Mouse (Mus musculus) liver, embryonic 12.5 days (tissue): Measurements from ENCODE around the gene Gap43. TPM values are rescaled to one million over a fixed set of nuclear protein-coding genes. Genes with fewer than 3 reads are reported as not detected.
"Not testable (repeated sequence)": the region's sequence is repeated elsewhere in the genome, so short reads cannot be mapped to it uniquely, and the experiment has no call there.

Experiments
- ATAC-seq: fragments of 200-750 bp; cut with Nextera tagmentation; 2 replicates; pipeline ENCODE4 v1.8.0; 2017; ENCODE audit warnings: moderate number of reproducible peaks, mild to moderate bottlenecking, moderate library complexity
- H3K27ac ChIP-seq: fragments of 300-500 bp; sonication (generic); 2 replicates; pipeline ENCODE4 v1.5.1; 2016; ENCODE audit warnings: mild to moderate bottlenecking
- H3K27me3 ChIP-seq: fragments of 300-500 bp; sonication (generic); replicated peaks from 2 replicates; pipeline ENCODE4 v1.6.1; 2016; ENCODE audit warnings: mild to moderate bottlenecking, moderate library complexity
- H3K36me3 ChIP-seq: fragments of 300-500 bp; sonication (generic); 2 replicates; pipeline ENCODE4 v1.6.1; 2016; ENCODE audit warnings: mild to moderate bottlenecking, moderate library complexity
- H3K4me1 ChIP-seq: fragments of 300-500 bp; sonication (generic); 2 replicates; pipeline ENCODE4 v1.6.1; 2016
- H3K4me2 ChIP-seq: fragments of 300-500 bp; sonication (generic); 2 replicates; pipeline ENCODE4 v1.6.1; 2016; ENCODE audit warnings: mild to moderate bottlenecking, moderate library complexity
- H3K4me3 ChIP-seq: fragments of 300-500 bp; sonication (generic); 2 replicates; pipeline ENCODE4 v1.5.1; 2016; ENCODE audit warnings: mild to moderate bottlenecking, moderate library complexity
- H3K9ac ChIP-seq: fragments of 300-500 bp; sonication (generic); 2 replicates; pipeline ENCODE4 v1.6.1; 2016; ENCODE audit warnings: mild to moderate bottlenecking, moderate library complexity
- H3K9me3 ChIP-seq: fragments of 300-500 bp; sonication (generic); replicated peaks from 2 replicates; pipeline ENCODE4 v1.6.1; 2016; ENCODE audit warnings: mild to moderate bottlenecking, moderate library complexity
- WGBS: fragments of 180-500 bp; shearing (Covaris S2); methylation state at CpG from one replicate; pipeline ENCODE4 v1.1.7; 2016; ENCODE audit not compliant: insufficient replicate concordance; 5-methylcytosine and 5-hydroxymethylcytosine counted together
- microRNA-seq: library from miRNA; unstranded; fragments of <30 nt; microRNA quantifications from one replicate; pipeline ENCODE4, GENCODE M21; 2017
- polyA plus RNA-seq: library from polyadenylated mRNA; unstranded; fragments of >200 nt; fragmentation: Nextera tagmentation; extraction: Ambion mirVana; gene quantifications from 2 replicates; pipeline ENCODE4 v1.2.1, GENCODE M21; 2016

Gap43 gene
- polyA plus RNA-seq, 1 experiment from 2014 or later: 8.9 TPM

DNA sequence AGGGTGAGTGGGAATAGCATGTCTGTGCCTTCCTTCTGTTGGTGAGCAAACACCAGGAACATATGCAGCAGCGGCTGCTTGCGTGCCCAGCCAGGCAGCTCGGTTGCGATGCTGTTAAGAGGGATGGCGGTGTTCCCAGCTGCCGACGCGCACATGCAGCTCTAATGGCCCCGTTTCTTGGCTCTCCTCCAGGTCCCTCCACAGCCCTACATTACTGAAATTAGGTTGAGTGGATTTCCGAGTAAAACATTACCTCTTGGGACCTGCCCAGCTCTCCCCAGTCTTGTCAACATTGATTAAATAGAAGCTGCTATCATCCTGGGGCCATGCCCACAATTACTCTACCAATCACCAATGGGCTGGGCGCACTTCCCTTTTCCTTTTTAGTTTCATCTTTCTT is 84.8 kb downstream of the Gap43 start:
- no peaks in the 10 kb centered on the region for H3K36me3 ChIP-seq
- WGBS: 83% methylated on average over 11 of the region's 11 CpGs
- H3K9ac ChIP-seq: no peak overlapping the region
- H3K4me1 ChIP-seq: no peaks in the 10 kb centered on the region
- no peak overlapping the region for H3K4me3 ChIP-seq
- H3K27ac ChIP-seq: no peak overlapping the region
- H3K27me3 ChIP-seq: no peaks in the 10 kb centered on the region
- no peak for ATAC-seq
- H3K9me3 ChIP-seq: no peaks in the 10 kb centered on the region
- H3K4me2 ChIP-seq: no peak overlapping the region

DNA sequence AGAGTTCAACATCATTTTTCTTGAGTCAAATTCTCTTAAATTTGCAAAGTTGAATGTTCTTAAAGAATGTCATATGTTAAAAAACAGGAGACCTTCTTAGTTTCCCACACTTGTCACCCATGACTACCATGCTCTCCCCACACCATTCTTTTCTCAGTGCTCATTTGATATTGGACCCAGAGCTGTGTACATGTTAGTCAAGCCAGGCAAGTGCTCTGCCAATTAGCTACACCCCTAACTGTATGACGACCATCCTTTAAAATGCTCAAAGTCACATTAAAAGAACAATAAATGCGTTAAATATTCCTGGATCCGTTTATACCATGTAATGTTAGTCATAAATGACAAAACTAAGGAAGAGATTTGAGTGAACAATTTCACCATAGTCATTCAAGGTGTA is 85.2 kb downstream of the Gap43 start:
- Histone ChIP-seq H3K4me3 (no peak overlapping the region), H3K27me3 (no peaks in the 10 kb centered on the region), H3K4me1 (no peaks in the 10 kb centered on the region), H3K9me3 (no peaks in the 10 kb centered on the region), H3K27ac (no peak overlapping the region), H3K9ac (no peak overlapping the region), H3K4me2 (no peak overlapping the region), H3K36me3 (no peaks in the 10 kb centered on the region)
- ATAC-seq: no peak
- 65% methylated on average over 3 of the region's 3 CpGs for WGBS

DNA sequence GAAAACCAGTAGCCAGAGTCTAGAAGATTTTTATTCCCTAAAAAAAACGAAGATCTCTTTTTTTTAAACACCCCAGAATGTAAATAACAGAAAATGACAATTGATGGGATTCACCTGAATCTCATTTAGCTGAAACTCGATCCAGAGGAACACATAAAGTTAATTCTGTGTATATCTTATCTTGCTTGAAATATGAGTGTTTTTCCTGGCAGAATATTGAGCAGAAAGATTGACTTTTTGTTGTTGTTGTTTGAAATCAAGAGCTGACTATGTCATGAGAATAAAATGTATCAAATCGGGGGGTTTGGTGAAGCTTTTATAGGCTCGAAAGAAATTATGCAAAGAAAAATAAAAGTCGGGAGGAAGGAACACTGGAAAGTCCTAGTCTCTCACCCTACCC is 88.2 kb downstream of the Gap43 start:
- Histone ChIP-seq H3K27me3 (no peaks in the 10 kb centered on the region), H3K36me3 (no peaks in the 10 kb centered on the region), H3K4me2 (no peak overlapping the region), H3K27ac (no peak overlapping the region), H3K9me3 (no peaks in the 10 kb centered on the region), H3K4me3 (no peak overlapping the region), H3K9ac (no peak overlapping the region), H3K4me1 (no peaks in the 10 kb centered on the region)
- 67% methylated on average over 5 of the region's 5 CpGs for WGBS
- no peak for ATAC-seq

DNA sequence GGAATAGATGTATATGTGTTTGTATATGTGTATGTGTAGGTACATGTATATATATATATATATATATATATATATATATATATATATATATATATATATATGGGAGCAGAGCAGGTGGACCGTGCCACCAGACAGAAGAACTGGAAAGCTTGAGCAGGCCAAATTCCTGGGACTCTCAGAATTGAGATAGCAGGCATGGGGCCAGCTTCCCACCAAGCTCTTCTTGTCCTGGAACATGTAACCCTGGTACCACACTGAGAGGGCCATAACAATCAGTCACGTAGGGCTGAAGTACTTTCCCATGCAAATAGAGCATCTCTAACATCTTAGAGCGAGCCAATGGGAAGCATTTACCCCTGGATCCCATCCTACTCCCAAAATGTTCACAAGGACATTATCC is 96.3 kb downstream of the Gap43 start:
- H3K36me3 ChIP-seq, H3K4me2 ChIP-seq, H3K27me3 ChIP-seq, H3K4me3 ChIP-seq, ATAC-seq, H3K27ac ChIP-seq, H3K9ac ChIP-seq, H3K4me1 ChIP-seq, H3K9me3 ChIP-seq: not testable (repeated sequence)
- WGBS: 56% methylated on average over 3 of the region's 3 CpGs

DNA sequence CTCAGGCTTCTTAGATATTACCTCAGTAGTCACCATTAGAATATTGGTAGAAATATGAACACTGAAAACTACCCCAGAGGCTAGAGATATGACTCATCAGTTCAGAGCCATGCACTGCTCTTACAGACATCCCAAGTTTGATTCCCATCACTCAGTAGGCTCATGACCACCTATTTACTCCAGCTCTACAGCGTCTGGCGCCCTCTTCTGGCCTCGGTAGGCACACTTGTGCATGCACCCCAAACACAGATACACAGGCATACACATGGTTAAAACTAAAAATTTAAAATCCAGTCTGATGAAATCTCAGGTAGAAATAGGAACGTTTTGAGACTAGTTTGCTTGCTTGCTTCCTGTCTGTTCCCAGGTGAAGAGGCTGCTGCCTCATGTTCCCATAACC is 109.1 kb downstream of the Gap43 start:
- Histone ChIP-seq H3K27me3 (no peaks in the 10 kb centered on the region), H3K4me3 (no peak overlapping the region)
- ATAC-seq: no peak

More for the DNA sequence above, 109.1 kb downstream of the Gap43 start:
- Histone ChIP-seq H3K4me2 (no peak overlapping the region), H3K9me3 (no peaks in the 10 kb centered on the region), H3K9ac (no peak overlapping the region), H3K27ac (no peak overlapping the region), H3K4me1 (no peaks in the 10 kb centered on the region), H3K36me3 (no peaks in the 10 kb centered on the region)
- WGBS: 50% methylated on average over 4 of the region's 4 CpGs

Small RNA genes lying within 50 kb of the gene (microRNA-seq; reads per million reads assigned to microRNA genes)
- gene Mir6540: 20.0 reads per million, percentile 31 among the genes with 10 or more reads in this experiment
